Mouse (Mus musculus) neural tube, embryonic 11.5 days (tissue): Measurements from ENCODE around the gene Stam. TPM values are rescaled to one million over a fixed set of nuclear protein-coding genes. Genes with fewer than 3 reads are reported as not detected.

Experiments used
- ATAC-seq: fragments of 200-750 bp; cut with Nextera tagmentation; 2 replicates; pipeline ENCODE4 v1.8.0; 2017; ENCODE audit warnings: moderate number of reproducible peaks, mild to moderate bottlenecking, moderate TSS enrichment, moderate library complexity; ENCODE audit not compliant: insufficient read depth, low FRiP score, low TSS enrichment
- DNase-seq: peaks from one replicate; pipeline ENCODE4 v3.0.0-alpha.2; 2015; ENCODE audit warnings: low spot score
- H3K27ac ChIP-seq: fragments of 300-500 bp; sonication (generic); 2 replicates; pipeline ENCODE4 v1.5.1; 2014; ENCODE audit warnings: low read depth, mild to moderate bottlenecking, low read length
- H3K27me3 ChIP-seq: fragments of 300-500 bp; sonication (generic); 2 replicates; pipeline ENCODE4 v1.6.1; 2014; ENCODE audit warnings: mild to moderate bottlenecking, low read length, mixed read lengths; ENCODE audit not compliant: control insufficient read depth, insufficient read depth
- H3K36me3 ChIP-seq: fragments of 300-500 bp; sonication (generic); 2 replicates; pipeline ENCODE4 v1.6.1; 2014; ENCODE audit warnings: mild to moderate bottlenecking, low read length, moderate library complexity, mixed read lengths; ENCODE audit not compliant: control insufficient read depth, insufficient read depth
- H3K4me1 ChIP-seq: fragments of 300-500 bp; sonication (generic); 2 replicates; pipeline ENCODE4 v1.6.1; 2014; ENCODE audit warnings: low read length, mixed read lengths; ENCODE audit not compliant: control insufficient read depth, insufficient read depth
- H3K4me2 ChIP-seq: fragments of 300-500 bp; sonication (generic); 2 replicates; pipeline ENCODE4 v1.6.1; 2014; ENCODE audit warnings: low read depth, mild to moderate bottlenecking, moderate library complexity
- H3K4me3 ChIP-seq: fragments of 300-500 bp; sonication (generic); 2 replicates; pipeline ENCODE4 v1.5.1; 2014; ENCODE audit warnings: low read depth, low read length
- H3K9ac ChIP-seq: fragments of 300-500 bp; sonication (generic); 2 replicates; pipeline ENCODE4 v1.6.1; 2014; ENCODE audit warnings: mild to moderate bottlenecking, low read length
- H3K9me3 ChIP-seq: fragments of 300-500 bp; sonication (generic); 2 replicates; pipeline ENCODE4 v1.6.1; 2016; ENCODE audit warnings: low read length; ENCODE audit not compliant: control insufficient read depth
- WGBS: fragments of 180-500 bp; shearing (Covaris S2); extraction: QIAGEN DNeasy Blood & Tissue Kit; methylation state at CpG from one replicate; pipeline ENCODE4 v1.1.7; 2014; 5-methylcytosine and 5-hydroxymethylcytosine counted together
- polyA plus RNA-seq: library from polyadenylated mRNA; unstranded; fragments of >200 nt; fragmentation: Nextera tagmentation; extraction: Ambion mirVana; gene quantifications from 2 replicates; pipeline ENCODE4 v1.2.1, GENCODE M21; 2014

The Stam gene
- polyA plus RNA-seq, 1 experiment from 2014 or later, result 115 TPM

- Histone ChIP-seq H3K4me1 (no peaks in the 10 kb centered on the region), H3K9me3 (no peaks in the 10 kb centered on the region), H3K4me2 (no peak overlapping the region), H3K36me3 (no peaks in the 10 kb centered on the region), H3K4me3 (no peak overlapping the region), H3K27ac (no peak overlapping the region), H3K9ac (no peak overlapping the region), H3K27me3 (no peaks in the 10 kb centered on the region)
- 78% methylated on average over 5 of the region's 5 CpGs for WGBS
- DNase-seq (no peak), ATAC-seq (no peak)
Observed at GRCm38 (mm10) chr2:14164459-14165030, 90.6 kb downstream of the Stam start.

GRCm38 (mm10) chr2:14165066-14165465 lies 91.2 kb downstream of the Stam start:
- ATAC-seq, result no peak
- H3K9me3 ChIP-seq, result no peaks in the 10 kb centered on the region
- no peaks in the 10 kb centered on the region for H3K27me3 ChIP-seq
- H3K4me3 ChIP-seq, result no peak overlapping the region
- no peaks in the 10 kb centered on the region for H3K36me3 ChIP-seq
- WGBS, result 80% methylated on average over 2 of the region's 2 CpGs
- H3K4me2 ChIP-seq, result no peak overlapping the region
- H3K9ac ChIP-seq, result no peak overlapping the region
- DNase-seq, result no peak
- no peaks in the 10 kb centered on the region for H3K4me1 ChIP-seq
- no peak overlapping the region for H3K27ac ChIP-seq

GRCm38 (mm10) chr2:14165618-14166344 lies 91.9 kb downstream of the Stam start:
- no peaks in the 10 kb centered on the region for H3K4me1 ChIP-seq
- no peaks in the 10 kb centered on the region for H3K27me3 ChIP-seq
- no peak overlapping the region for H3K9ac ChIP-seq
- no peak overlapping the region for H3K27ac ChIP-seq
- WGBS, result 77% methylated on average over 3 of the region's 3 CpGs
- H3K4me3 ChIP-seq, result no peak overlapping the region
- H3K9me3 ChIP-seq, result no peaks in the 10 kb centered on the region
- ATAC-seq (no peak), DNase-seq (no peak)
- H3K36me3 ChIP-seq, result no peaks in the 10 kb centered on the region
- H3K4me2 ChIP-seq, result no peak overlapping the region

GRCm38 (mm10) chr2:14167721-14168120 lies 93.8 kb downstream of the Stam start:
- H3K4me2 ChIP-seq, result no peak overlapping the region
- no peaks in the 10 kb centered on the region for H3K36me3 ChIP-seq
- H3K9ac ChIP-seq, result no peak overlapping the region
- H3K27ac ChIP-seq, result no peak overlapping the region
- H3K9me3 ChIP-seq, result no peaks in the 10 kb centered on the region
- DNase-seq (no peak), ATAC-seq (no peak)
- no peaks in the 10 kb centered on the region for H3K4me1 ChIP-seq
- H3K4me3 ChIP-seq, result no peak overlapping the region
- H3K27me3 ChIP-seq, result no peaks in the 10 kb centered on the region

- ATAC-seq, result no peak
- Histone ChIP-seq H3K36me3 (no peaks in the 10 kb centered on the region), H3K27me3 (no peaks in the 10 kb centered on the region), H3K4me2 (no peak within 1 kb of the TSS), H3K4me3 (no peak within 1 kb of the TSS), H3K4me1 (no peaks in the 10 kb centered on the region), H3K9me3 (no peaks in the 10 kb centered on the region), H3K9ac (no peak within 1 kb of the TSS), H3K27ac (no peak within 1 kb of the TSS)
- WGBS, result 57% methylated on average over 3 of the region's 3 CpGs
- DNase-seq, result no peak
Observed at GRCm38 (mm10) chr2:14174334-14174733, 100.4 kb downstream of the Stam start, which contains the start of gene Tmem236. Gene Tmem236 (plus strand): TSS chr2:14174523.

- H3K27ac ChIP-seq, result no peak overlapping the region
- no peaks in the 10 kb centered on the region for H3K9me3 ChIP-seq
Observed at GRCm38 (mm10) chr2:14176460-14177193, 102.7 kb downstream of the Stam start.

GRCm38 (mm10) chr2:14184375-14184774 lies 110.5 kb downstream of the Stam start:
- H3K36me3 ChIP-seq, result no peaks in the 10 kb centered on the region
- H3K9me3 ChIP-seq, result no peaks in the 10 kb centered on the region
- H3K4me2 ChIP-seq, result no peak overlapping the region
- H3K27me3 ChIP-seq, result no peaks in the 10 kb centered on the region
- H3K4me3 ChIP-seq, result no peak overlapping the region
- no peaks in the 10 kb centered on the region for H3K4me1 ChIP-seq
- DNase-seq (no peak), ATAC-seq (no peak)
- no peak overlapping the region for H3K27ac ChIP-seq
- no peak overlapping the region for H3K9ac ChIP-seq

More at GRCm38 (mm10) chr2:14176460-14177193, 102.7 kb downstream of the Stam start:
- ATAC-seq (no peak), DNase-seq (no peak)
- Histone ChIP-seq H3K27me3 (no peaks in the 10 kb centered on the region), H3K36me3 (no peaks in the 10 kb centered on the region), H3K4me1 (no peaks in the 10 kb centered on the region), H3K4me3 (no peak overlapping the region), H3K9ac (no peak overlapping the region), H3K4me2 (no peak overlapping the region)
- WGBS, result 82% methylated on average over 2 of the region's 2 CpGs

GRCm38 (mm10) chr2:14190684-14191083 lies 116.8 kb downstream of the Stam start:
- no peak for DNase-seq
- no peak overlapping the region for H3K4me2 ChIP-seq
- no peak for ATAC-seq
- H3K9ac ChIP-seq, result no peak overlapping the region
- WGBS, result 90% methylated on average over 4 of the region's 4 CpGs
- no peak overlapping the region for H3K4me3 ChIP-seq
- no peaks in the 10 kb centered on the region for H3K36me3 ChIP-seq
- no peaks in the 10 kb centered on the region for H3K27me3 ChIP-seq
- no peak overlapping the region for H3K27ac ChIP-seq
- no peaks in the 10 kb centered on the region for H3K4me1 ChIP-seq
- H3K9me3 ChIP-seq, result no peaks in the 10 kb centered on the region
